Mouse (Mus musculus) T-helper 1 cell (primary cell): ENCODE measurements around the gene Adam19.
"Not testable (repeated sequence)": the region's sequence is repeated elsewhere in the genome, so short reads cannot be mapped to it uniquely, and the experiment has no call there.

Experiments
- in situ Hi-C: fragments of 300-600 bp; cut with MboI, MseI; formaldehyde crosslinking; loops from one replicate; pipeline ENCODE4 v1.15.1; 2025; ENCODE audit warnings: high pct_unique_total_duplicates

The Adam19 gene

DNA sequence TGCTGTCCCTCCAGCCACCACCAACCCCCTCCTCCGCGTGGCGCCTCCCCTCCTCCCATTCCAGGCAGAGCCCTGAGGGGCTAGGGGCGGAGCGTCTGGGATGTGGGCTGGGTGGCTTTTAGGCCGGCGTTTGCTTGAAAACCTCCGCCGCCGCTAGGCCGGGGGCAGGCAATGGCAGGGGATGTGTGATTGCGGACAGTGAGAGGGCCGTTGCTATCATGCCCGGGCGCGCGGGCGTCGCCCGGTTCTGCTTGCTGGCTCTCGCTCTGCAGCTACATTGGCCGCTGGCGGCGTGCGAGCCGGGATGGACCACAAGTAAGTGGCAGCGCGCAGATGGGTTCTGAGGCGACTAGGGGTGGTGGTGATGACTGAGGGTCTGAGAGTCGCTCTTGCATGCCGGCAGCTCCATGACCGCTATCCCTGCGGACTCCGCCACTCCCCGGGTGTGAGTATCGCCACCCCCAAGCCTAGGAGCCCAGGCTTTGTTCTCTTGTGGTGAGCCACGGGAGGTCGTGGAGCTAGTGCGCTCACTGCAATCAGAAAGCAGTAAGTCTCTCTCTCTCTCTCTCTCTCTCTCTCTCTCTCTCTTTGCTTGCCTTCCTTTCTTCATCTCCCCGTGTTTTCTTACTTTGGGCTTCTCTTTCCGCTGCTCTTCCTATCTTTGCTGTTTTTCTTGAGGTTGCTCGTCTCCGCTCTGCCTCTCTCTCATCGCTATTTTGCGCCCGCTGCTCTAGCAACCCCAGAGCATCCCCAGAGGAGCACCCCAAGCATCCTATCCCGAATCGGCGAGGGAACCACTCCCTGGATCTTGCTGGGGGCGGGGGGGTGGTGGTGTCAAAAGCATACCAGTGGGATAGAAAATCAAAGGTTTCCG, at the start of gene Adam19:
Adam19 (plus strand) TSS at position 97 of the 874 bp plus-strand sequence.
- in situ Hi-C loops, result no loop called here

GRCm38 (mm10) chr11:46016061-46016460, 39.7 kb upstream of the Adam19 start:
- in situ Hi-C loops, result no loop called here

DNA sequence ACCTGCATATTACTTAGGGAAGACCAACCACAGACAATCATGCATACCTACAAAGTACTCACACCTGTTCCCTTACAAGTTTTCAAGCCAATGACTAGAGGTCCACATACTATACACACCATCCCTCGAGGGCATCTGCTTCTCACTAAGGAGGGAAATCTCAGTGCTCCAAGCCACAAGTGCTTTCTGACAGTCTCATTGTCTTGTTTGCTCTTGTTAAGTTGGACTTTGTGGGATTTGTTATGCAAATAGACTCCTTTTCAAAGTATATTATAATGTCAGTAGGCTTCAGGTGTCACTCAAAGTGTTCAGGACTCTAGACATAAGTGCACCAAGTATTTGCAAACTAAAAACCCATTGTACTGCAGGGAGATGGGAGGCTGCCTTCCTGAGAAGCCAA, 35.5 kb upstream of the Adam19 start:
- in situ Hi-C loops, result no loop called here

GRCm38 (mm10) chr11:46021850-46022249, 33.9 kb upstream of the Adam19 start:
- in situ Hi-C loops, result no loop called here

DNA sequence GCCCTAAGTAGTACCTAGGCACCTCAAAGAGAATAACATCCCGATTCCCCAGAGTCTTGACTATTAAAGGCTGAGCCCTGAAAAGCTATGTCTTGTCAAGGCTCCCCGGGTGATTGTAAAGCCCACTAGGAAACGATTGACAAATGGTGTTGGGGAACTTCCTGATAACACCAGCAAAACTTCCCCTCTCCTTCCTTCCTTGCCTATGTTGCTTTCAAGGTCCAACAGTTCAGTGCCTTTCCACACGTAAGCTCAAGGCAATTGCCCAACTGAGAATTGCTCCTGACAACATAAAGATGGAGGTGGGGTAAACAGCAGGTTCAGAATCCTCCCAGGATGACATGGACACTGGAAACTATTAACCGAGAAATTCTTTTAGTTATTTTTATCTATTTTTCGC, 32.8 kb upstream of the Adam19 start:
- in situ Hi-C loops, result no loop called here

DNA sequence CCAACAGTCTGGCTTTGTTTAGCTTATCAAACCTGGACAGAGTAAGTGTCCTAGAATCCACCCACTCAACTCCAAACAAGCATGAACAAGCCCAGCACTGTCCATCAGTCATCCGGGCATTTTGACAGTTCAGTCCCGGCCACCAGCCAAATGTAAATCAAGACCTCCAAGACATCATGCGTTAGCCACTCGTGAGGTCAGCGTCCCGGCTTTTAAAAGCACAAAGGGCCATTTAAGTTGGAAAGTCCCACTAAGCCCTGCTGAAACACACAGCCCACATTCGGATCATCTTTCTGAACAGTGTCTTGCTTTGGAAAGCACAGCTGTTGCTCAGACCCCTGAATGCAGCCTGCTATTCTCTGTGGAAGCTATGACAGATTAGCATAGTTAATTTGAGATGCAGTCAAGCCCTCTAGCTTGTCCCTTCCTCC, 29.8 kb upstream of the Adam19 start:
- in situ Hi-C loops, result loop anchor here (25.0 kb wide), 1 partner anchor 186 kb away; no protein-coding TSS in a partner anchor

DNA sequence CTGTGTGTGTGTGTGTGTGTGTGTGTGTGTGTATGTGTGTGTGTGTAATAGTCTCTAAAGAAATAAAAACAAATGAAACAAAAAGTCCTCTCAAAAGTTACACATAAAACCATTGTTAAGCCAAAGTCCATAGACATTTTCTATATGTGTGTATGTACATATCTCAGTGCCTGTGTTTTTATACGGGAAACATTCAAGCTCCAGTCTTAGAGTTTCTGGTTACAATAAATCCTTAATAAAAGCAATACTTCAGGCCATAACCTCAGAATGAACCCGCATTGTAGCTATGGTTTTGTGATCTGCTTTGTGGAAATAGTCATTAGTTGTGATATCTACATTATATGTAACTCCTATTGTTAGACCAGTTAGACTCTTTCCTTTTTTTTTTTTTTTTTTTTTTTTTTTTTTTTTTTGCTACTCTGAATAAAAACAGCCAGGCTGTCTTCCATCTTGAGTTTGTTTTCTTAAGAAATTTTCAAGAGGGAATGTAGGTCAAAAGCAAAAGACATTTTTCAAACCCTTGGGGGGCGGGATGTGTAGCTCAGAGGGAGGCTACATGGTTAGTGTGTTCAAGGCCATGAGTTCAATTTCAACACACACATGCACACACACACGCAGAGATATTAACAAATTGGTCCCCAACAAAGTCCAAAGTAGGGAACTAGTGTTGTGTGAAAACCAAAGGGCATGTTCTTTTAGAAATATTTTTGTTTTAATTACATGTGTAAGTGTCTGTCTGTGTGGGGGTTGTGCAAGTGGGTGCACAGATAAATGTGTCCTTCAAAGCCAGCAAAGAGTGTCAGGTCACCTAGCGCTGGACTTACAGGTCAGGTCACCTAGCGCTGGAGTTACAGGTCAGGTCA, 27.6 kb upstream of the Adam19 start:
- in situ Hi-C loops, result loop anchor here (25.0 kb wide), 1 partner anchor 184 kb away; no protein-coding TSS in a partner anchor

- in situ Hi-C loops, result loop anchor here (25.0 kb wide), 1 partner anchor 183 kb away; no protein-coding TSS in a partner anchor
Measured at GRCm38 (mm10) chr11:46029485-46029884, 26.3 kb upstream of the Adam19 start.

DNA sequence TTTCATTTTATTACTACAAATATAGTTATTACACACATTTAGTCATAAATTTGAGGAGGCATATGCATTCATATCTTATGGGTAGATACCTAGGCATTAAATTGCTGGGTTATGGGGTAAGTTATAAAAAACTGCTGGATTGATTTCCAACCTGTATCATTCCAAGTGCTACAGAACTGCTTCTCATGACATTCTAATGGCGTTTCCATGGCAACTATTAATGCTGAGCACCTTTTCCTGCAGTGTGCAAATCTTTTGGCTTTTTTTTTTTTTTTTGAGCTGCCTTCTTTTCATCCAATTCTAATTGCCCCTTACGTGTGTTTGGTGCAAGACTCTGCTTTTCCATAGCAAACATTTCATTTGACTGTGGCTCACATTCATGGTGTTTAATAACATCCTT, 25.8 kb upstream of the Adam19 start:
- in situ Hi-C loops, result loop anchor here (25.0 kb wide), 1 partner anchor 182 kb away; no protein-coding TSS in a partner anchor

DNA sequence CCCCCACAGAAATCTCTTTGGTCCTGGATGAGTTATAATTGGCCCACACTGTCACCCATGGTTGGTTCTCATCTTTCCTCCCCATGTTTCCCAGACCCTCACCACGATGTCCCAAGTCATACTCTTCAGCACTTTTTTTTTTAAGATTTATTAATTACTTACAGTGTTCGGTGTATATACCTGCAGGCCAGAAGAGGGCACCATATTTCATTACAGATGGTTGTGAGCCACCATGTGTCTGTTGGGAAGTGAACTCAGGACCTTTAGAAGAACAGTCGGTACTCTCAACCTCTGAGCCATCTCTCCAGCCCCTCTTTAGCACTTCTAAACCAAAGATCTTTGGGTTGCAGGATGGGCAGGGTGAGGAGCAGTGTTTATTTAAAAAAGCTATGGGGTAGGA, 24.3 kb upstream of the Adam19 start:
- in situ Hi-C loops, result loop anchor here (25.0 kb wide), 1 partner anchor 181 kb away; no protein-coding TSS in a partner anchor

DNA sequence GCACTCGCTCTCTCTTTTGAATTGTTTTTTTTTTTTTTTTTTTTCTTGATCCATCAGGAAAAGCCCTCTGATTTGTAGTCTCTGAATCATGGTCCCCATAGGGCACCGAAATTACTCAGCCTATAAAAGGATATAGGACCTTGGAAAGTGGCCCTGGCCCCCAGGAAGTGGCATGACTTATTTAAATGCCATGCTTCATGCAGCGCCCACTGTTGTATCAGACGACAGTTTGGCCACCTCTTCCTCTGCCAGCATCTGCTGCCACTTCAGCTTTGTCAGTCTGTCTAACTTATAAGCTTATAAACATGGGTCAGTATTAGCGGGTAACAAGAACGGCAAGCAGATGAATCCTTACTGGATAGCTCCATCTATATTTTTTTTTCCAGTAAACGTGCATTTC, 22.8 kb upstream of the Adam19 start:
- in situ Hi-C loops, result loop anchor here (25.0 kb wide), 1 partner anchor 179 kb away; no protein-coding TSS in a partner anchor

DNA sequence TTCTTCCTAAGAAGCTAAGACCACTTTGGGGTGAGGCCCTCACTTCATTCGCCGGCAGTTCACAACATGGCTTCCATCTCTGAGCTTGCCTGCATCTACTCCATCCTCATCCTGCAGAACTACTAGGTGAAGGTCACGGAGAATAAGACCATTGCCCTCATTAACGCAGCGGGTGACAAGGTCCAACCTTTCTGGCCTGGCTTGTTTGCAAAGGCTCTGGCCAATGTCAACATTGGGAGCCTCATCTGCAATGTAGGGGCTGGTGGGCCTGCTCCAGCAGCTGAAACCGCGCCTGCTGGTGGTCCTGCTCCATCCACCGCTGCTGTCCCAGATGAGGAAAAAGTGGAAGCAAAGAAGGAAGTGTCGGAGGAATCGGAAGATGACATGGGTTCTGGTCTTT, 19.4 kb upstream of the Adam19 start:
- in situ Hi-C loops, result loop anchor here (25.0 kb wide), 1 partner anchor 176 kb away; no protein-coding TSS in a partner anchor

DNA sequence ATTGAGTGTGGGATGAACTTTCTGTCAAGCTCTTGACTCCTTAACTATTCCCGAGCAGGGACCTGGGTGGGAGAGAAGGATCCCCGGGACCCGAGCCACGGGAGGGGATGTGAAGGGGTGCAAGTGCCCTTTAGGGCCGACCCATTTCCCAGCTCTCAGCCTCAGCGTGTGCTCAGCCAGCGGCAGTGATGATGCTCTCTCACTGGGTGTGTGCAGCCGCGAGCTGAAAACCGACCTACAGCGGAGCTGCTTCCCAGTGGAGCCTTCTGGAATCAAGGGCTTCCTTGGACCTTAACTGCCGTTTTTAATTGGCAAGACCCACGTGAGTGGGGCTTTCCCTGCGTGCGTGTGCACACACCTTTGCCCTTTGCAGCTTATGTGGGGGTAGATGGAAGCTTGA, 16.9 kb upstream of the Adam19 start:
- in situ Hi-C loops, result loop anchor here (25.0 kb wide), 1 partner anchor 173 kb away; no protein-coding TSS in a partner anchor

GRCm38 (mm10) chr11:46039335-46039734, 16.5 kb upstream of the Adam19 start:
- in situ Hi-C loops, result loop anchor here (25.0 kb wide), 1 partner anchor 173 kb away; no protein-coding TSS in a partner anchor

GRCm38 (mm10) chr11:46040841-46041556, 14.8 kb upstream of the Adam19 start:
- in situ Hi-C loops, result loop anchor here (25.0 kb wide), 1 partner anchor 171 kb away; no protein-coding TSS in a partner anchor

GRCm38 (mm10) chr11:46041607-46042267, 14.1 kb upstream of the Adam19 start:
- in situ Hi-C loops, result loop anchor here (25.0 kb wide), 1 partner anchor 171 kb away; no protein-coding TSS in a partner anchor

- in situ Hi-C loops, result loop anchor here (25.0 kb wide), 1 partner anchor 168 kb away; no protein-coding TSS in a partner anchor
Measured at GRCm38 (mm10) chr11:46044781-46045180, 11.0 kb upstream of the Adam19 start.

DNA sequence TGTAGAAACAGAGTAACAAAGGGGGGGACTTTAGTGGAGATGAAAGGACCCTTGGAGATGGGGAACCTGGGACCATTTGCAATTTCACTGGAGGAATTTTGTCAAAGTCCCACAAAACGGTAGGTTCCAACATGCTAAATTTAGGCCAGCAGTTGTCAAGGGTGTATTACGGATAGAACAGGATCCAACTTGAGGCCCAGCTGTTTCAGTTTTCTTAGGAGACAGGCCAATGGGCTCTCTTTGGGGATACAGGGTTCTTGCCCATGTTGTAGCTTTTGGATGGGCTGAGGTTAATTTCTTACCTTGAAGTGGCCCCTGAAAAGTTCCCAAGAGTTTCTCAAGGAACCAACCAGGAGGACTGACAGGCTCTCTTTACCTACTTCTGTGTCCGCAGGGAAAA, 8.5 kb upstream of the Adam19 start:
- in situ Hi-C loops, result loop anchor here (25.0 kb wide), 1 partner anchor 165 kb away; no protein-coding TSS in a partner anchor

GRCm38 (mm10) chr11:46052105-46052659, 3.6 kb upstream of the Adam19 start, which contains the start of gene Gm12166:
Gene Gm12166 (minus strand): TSS chr11:46052321.
- in situ Hi-C loops, result not testable (repeated sequence)

DNA sequence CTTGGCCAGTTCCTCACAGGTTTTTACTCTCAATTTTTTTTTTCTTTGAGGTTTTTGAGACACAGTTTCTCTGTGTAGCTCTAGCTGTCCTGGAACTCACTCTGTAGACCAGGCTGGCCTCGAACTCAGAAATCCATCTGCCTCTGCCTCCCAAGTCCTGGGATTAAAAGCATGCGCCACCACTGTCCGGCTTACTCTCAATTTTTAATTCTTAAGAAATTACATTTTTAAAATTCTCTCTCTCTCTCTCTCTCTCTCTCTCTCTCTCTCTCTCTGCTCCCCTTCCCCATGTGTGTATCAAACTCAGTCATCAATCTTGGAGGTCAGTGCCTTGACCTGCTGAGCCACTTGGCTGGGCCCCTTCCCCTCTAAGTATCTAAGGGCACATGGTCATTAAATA, 2.3 kb upstream of the Adam19 start:
- in situ Hi-C loops, result not testable (repeated sequence)
